Mouse (Mus musculus): ENCODE measurements around the gene Art3.

GRCm38 (mm10) chr5:92282571-92282970, 49.1 kb upstream of the Art3 start:
- TF ChIP-seq CTCF (IDR thresholded peaks at IDR 0.05; ENCODE audit: control insufficient read depth, insufficient read depth, insufficient replicate concordance, low read depth, low read length) (no peak), POLR2A (IDR thresholded peaks at IDR 0.05; ENCODE audit: control insufficient read depth, low read depth, low read length) (no peak)

Measured in testis, adult 2 months (tissue).